Mouse (Mus musculus) embryonic facial prominence, embryonic 15.5 days (tissue): ENCODE data around the gene Mrpl48. TPM values are rescaled to one million over a fixed set of nuclear protein-coding genes. Genes with fewer than 3 reads are reported as not detected.

Experiments used
- ATAC-seq: fragments of 200-750 bp; cut with Nextera tagmentation; 2 replicates; pipeline ENCODE4 v1.8.0; 2017; ENCODE audit warnings: low read depth, moderate TSS enrichment; ENCODE audit not compliant: insufficient number of reproducible peaks, low FRiP score, low TSS enrichment
- H3K27ac ChIP-seq: fragments of 300-500 bp; sonication (generic); replicated peaks from 2 replicates; pipeline ENCODE4 v1.5.1; 2015; ENCODE audit warnings: mild to moderate bottlenecking, inconsistent platforms
- H3K27me3 ChIP-seq: fragments of 300-500 bp; sonication (generic); 2 replicates; pipeline ENCODE4 v1.6.1; 2015; ENCODE audit warnings: inconsistent platforms
- H3K36me3 ChIP-seq: fragments of 300-500 bp; sonication (generic); 2 replicates; pipeline ENCODE4 v1.6.1; 2015; ENCODE audit warnings: mild to moderate bottlenecking, inconsistent platforms
- H3K4me1 ChIP-seq: fragments of 300-500 bp; sonication (generic); 2 replicates; pipeline ENCODE4 v1.6.1; 2015; ENCODE audit warnings: inconsistent platforms
- H3K4me2 ChIP-seq: fragments of 300-500 bp; sonication (generic); replicated peaks from 2 replicates; pipeline ENCODE4 v1.6.1; 2015; ENCODE audit warnings: mild to moderate bottlenecking, inconsistent platforms
- H3K4me3 ChIP-seq: fragments of 300-500 bp; sonication (generic); replicated peaks from 2 replicates; pipeline ENCODE4 v1.5.1; 2015; ENCODE audit warnings: mild to moderate bottlenecking, inconsistent platforms
- H3K9ac ChIP-seq: fragments of 300-500 bp; sonication (generic); 2 replicates; pipeline ENCODE4 v1.6.1; 2015; ENCODE audit warnings: inconsistent platforms
- H3K9me3 ChIP-seq: fragments of 300-500 bp; sonication (generic); replicated peaks from 2 replicates; pipeline ENCODE4 v1.6.1; 2016; ENCODE audit warnings: inconsistent platforms
- WGBS: fragments of 180-500 bp; shearing (Covaris S2); methylation state at CpG from one replicate; pipeline ENCODE4 v1.1.7; 2015; 5-methylcytosine and 5-hydroxymethylcytosine counted together
- polyA plus RNA-seq: library from polyadenylated mRNA; unstranded; fragments of >200 nt; fragmentation: Nextera tagmentation; extraction: Ambion mirVana; gene quantifications from 2 replicates; pipeline ENCODE4 v1.2.1, GENCODE M21; 2015

Gene Mrpl48
- polyA plus RNA-seq, 1 experiment from 2014 or later = 75.0 TPM

DNA sequence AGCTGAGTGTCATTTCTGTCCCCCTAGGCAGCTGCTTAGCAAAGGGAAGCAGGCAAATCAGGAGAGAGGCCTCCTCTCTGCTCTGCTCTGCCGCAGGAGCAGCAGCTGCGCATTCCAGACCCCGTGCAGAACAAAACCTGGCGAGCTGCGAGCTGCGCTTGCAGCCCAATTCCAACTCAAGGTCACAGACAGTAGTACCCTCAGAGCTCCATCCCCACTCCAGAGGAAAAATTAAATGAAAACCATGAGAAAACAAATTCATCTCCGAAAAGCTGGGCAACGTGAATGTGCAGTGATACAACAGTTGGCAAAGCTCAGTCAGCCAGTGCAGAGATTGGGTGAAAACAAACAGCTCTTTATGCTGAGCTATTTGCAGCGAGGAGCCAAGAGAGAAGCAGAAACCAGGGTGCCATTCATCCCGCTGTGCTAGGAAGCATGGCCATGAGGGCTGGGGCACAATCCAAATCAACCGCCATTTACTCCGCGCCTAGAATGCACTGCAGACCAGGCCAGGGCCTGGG, 52.6 kb downstream of the Mrpl48 start:
- H3K27me3 ChIP-seq = no peaks in the 10 kb centered on the region
- peak overlapping the region; percentile 84 for H3K27ac ChIP-seq
- 27% methylated on average over 13 of the region's 13 CpGs for WGBS
- 0 out of 2 replicates have a peak overlapping the region, but pooled peaks have one; percentile 10 for H3K4me2 ChIP-seq
- H3K4me3 ChIP-seq = no peak overlapping the region
- H3K4me1 ChIP-seq = peaks cover 12% of the 10 kb centered on the region; the same call in 1 of the 2 replicates
- ATAC-seq = peak; percentile 39; the same call in 1 of the 2 replicates
- no peaks in the 10 kb centered on the region for H3K36me3 ChIP-seq
- no peaks in the 10 kb centered on the region for H3K9me3 ChIP-seq
- no peak overlapping the region for H3K9ac ChIP-seq

DNA sequence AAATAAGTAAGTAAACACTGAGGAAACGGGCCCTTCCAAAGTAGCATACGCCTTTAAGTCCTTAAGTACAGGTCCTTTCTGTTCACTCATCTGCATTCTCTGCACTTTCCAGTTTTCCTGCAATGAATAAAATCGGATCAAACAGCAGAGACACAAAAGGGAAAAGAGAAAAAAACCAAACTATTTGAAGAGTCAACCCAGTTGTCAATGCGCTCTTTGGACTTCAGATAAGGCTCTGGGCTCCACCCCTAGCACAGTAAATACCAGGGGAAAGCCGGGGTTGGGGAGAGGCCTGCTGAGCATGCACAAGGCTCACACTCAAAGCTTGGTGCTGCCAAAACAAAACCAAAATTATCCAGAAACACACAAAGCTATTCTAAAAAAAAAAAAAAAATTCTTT, 53.2 kb downstream of the Mrpl48 start:
- Histone ChIP-seq H3K4me2 (no peak overlapping the region), H3K27ac (peak overlapping the region; percentile 84), H3K9ac (no peak overlapping the region; the same call in 1 of the 2 replicates), H3K4me1 (peaks cover 12% of the 10 kb centered on the region; the same call in 1 of the 2 replicates), H3K36me3 (no peaks in the 10 kb centered on the region), H3K4me3 (no peak overlapping the region), H3K27me3 (no peaks in the 10 kb centered on the region), H3K9me3 (no peaks in the 10 kb centered on the region)
- ATAC-seq = no peak
- 55% methylated on average over 5 of the region's 5 CpGs for WGBS

DNA sequence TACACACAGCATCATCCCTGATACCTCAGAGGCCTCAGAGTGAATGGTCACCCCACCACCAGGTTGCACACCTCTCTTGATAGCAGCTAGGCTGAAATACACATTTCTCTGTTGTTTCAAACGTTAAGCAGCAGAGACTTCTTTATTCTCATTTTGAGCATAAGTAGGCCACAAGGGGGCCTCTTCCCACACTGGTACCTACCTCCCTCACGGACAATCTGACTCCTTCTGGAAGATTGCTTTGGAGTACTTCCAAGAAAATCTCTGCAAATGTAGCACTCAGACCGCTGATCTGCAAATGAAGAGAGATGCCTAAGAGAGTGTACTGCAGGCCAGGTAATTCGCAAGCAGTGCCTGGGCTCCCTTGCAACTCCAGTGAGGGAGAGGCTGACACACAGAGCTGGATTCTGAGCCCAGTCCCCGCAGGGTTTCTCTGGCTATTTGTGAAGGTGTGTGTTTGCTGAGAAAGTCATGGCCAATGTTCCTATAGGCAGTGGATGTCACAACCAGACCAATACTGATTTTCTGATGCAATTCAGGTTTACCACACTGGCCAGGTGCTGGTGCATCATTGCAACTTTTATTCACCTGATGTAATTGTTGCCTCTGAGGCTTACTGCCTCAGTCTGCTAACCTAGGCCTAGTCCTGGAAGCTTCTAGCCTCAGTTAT, 57.6 kb downstream of the Mrpl48 start:
- Histone ChIP-seq H3K4me1 (peaks cover 9% of the 10 kb centered on the region; the same call in 1 of the 2 replicates), H3K36me3 (peaks cover 16% of the 10 kb centered on the region), H3K4me3 (no peak overlapping the region), H3K27me3 (no peaks in the 10 kb centered on the region), H3K9me3 (no peaks in the 10 kb centered on the region), H3K9ac (no peak overlapping the region), H3K27ac (no peak overlapping the region), H3K4me2 (no peak overlapping the region)
- WGBS = 50% methylated on average over 5 of the region's 5 CpGs
- ATAC-seq = no peak

DNA sequence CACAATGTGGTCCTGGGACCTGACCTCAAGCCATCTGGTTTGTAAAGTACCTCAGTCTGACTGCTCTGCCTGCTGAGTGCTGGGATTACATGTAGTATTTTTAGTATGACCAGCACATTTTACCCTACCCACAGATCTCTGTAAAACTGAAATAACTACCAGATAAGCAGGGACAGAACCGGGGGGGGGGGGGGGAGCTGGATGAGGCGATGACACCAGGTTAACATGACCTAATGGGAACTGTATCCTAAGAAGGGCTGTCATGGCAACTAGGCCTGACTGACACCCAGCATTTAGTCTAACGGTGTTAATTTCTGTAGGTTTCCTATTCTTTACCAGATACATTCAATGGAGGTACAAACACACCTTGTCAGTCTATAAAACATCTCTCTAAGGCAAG, 58.3 kb downstream of the Mrpl48 start:
- 89% methylated on average over 3 of the region's 3 CpGs for WGBS
- no peaks in the 10 kb centered on the region for H3K27me3 ChIP-seq
- ATAC-seq = no peak

DNA sequence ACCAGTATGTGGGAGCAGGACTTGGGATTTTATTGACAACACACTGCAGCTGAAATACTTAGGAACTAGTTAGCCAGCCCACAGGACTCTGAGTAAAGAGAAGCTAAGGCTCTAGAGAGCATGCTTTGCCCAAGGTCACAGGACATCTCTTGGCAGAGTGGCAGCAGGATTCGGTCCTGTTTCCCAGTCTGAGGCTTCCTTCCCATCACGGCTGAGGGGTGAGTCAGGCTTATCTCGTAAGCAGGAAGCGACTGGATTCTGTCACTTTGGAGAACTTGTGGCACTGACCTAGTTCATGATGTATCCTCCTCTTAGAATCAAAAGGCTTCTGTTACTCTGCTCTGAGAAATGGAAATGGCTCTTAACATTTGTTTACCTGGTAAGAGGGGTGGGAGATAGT, 60.5 kb downstream of the Mrpl48 start:
- H3K4me3 ChIP-seq = no peak overlapping the region

More for the DNA sequence above, 58.3 kb downstream of the Mrpl48 start:
- Histone ChIP-seq H3K9me3 (no peaks in the 10 kb centered on the region), H3K4me3 (no peak overlapping the region), H3K9ac (no peak overlapping the region), H3K36me3 (peaks cover 16% of the 10 kb centered on the region), H3K4me2 (no peak overlapping the region), H3K4me1 (0 out of 2 replicates have a peak, but pooled peaks cover 2% of the 10 kb centered on the region), H3K27ac (no peak overlapping the region)

DNA sequence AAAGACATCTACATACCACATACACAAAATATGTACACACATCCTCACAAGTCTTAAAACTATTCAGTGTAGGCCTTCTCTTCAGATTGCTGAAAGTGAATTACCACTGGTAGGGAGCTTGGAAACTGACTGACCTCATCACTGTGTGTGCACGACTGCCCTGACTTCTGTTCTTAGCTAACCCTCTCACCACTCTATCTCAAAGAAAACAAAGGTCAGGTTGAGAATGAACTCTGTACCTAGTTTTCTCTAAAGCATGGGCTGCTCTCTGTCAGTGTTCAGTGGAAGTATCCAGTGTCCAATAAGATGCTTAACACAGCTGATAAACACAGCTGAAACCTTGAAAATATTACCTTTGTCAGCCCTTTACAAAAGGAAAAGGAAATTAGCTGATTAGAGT, 63.7 kb downstream of the Mrpl48 start:
- no peaks in the 10 kb centered on the region for H3K4me1 ChIP-seq

More for the DNA sequence above, 60.5 kb downstream of the Mrpl48 start:
- Histone ChIP-seq H3K9ac (no peak overlapping the region), H3K36me3 (peaks cover 16% of the 10 kb centered on the region), H3K27ac (no peak overlapping the region), H3K27me3 (no peaks in the 10 kb centered on the region), H3K9me3 (no peaks in the 10 kb centered on the region), H3K4me1 (no peaks in the 10 kb centered on the region), H3K4me2 (no peak overlapping the region)
- WGBS = 84% methylated on average over 4 of the region's 4 CpGs
- no peak for ATAC-seq

DNA sequence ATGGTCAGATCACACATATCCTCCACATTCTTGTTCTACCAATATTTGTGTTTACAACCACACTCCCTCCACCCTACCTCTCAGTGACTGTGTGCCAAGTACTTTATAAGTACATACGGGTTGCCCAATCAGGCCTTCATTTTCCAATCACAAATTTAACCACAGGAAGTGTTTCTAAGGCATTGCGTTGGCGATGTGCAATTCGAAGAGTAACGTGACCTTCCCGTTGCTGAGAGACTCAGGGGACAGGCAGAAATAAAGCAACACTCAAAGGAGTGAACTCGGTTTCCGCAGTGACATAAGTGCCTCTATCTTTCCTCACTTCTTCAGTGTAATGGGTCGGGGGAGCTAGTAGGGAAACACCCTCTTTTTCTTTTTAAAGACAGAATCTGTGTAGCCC, 68.6 kb downstream of the Mrpl48 start:
- Histone ChIP-seq H3K9ac (no peak overlapping the region), H3K27me3 (no peaks in the 10 kb centered on the region), H3K27ac (no peak overlapping the region), H3K4me2 (no peak overlapping the region), H3K4me3 (no peak overlapping the region), H3K4me1 (0 out of 2 replicates have a peak, but pooled peaks cover 5% of the 10 kb centered on the region), H3K9me3 (no peaks in the 10 kb centered on the region), H3K36me3 (peaks cover 14% of the 10 kb centered on the region)
- no peak for ATAC-seq
- 90% methylated on average over 9 of the region's 9 CpGs for WGBS

More for the DNA sequence above, 63.7 kb downstream of the Mrpl48 start:
- Histone ChIP-seq H3K9ac (no peak overlapping the region), H3K27me3 (no peaks in the 10 kb centered on the region), H3K27ac (no peak overlapping the region), H3K4me2 (no peak overlapping the region), H3K9me3 (no peaks in the 10 kb centered on the region), H3K36me3 (peaks cover 24% of the 10 kb centered on the region), H3K4me3 (no peak overlapping the region)
- no peak for ATAC-seq
- WGBS = 69% methylated on average over 1 of the region's 1 CpGs

DNA sequence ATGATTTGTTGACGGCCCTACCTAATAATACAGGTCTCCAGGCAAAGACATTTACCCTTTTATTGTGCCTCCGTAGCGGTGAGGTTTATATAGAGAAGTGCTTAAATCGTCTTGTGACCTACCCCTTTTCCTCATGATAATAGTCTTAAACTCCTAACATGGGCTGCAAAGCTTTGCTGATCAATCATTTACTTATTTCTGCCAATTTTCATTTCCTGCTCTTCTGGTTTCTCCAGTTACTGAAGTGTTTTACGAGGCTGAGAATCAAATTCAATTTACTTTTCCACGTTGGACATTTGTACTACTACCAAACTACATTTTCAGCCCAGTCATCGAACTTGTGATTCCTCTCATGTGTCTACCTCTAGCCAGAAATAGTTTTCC, 70.6 kb downstream of the Mrpl48 start:
- H3K27me3 ChIP-seq = no peaks in the 10 kb centered on the region
- H3K4me3 ChIP-seq = peak overlapping the region; percentile 77
- H3K4me2 ChIP-seq = peak overlapping the region; percentile 61
- no peak for ATAC-seq
- 28% methylated on average over 7 of the region's 7 CpGs for WGBS
- no peaks in the 10 kb centered on the region for H3K9me3 ChIP-seq
- H3K4me1 ChIP-seq = 0 out of 2 replicates have a peak, but pooled peaks cover 5% of the 10 kb centered on the region
- H3K36me3 ChIP-seq = peaks cover 14% of the 10 kb centered on the region
- no peak overlapping the region for H3K27ac ChIP-seq
- H3K9ac ChIP-seq = peak overlapping the region; percentile 78

DNA sequence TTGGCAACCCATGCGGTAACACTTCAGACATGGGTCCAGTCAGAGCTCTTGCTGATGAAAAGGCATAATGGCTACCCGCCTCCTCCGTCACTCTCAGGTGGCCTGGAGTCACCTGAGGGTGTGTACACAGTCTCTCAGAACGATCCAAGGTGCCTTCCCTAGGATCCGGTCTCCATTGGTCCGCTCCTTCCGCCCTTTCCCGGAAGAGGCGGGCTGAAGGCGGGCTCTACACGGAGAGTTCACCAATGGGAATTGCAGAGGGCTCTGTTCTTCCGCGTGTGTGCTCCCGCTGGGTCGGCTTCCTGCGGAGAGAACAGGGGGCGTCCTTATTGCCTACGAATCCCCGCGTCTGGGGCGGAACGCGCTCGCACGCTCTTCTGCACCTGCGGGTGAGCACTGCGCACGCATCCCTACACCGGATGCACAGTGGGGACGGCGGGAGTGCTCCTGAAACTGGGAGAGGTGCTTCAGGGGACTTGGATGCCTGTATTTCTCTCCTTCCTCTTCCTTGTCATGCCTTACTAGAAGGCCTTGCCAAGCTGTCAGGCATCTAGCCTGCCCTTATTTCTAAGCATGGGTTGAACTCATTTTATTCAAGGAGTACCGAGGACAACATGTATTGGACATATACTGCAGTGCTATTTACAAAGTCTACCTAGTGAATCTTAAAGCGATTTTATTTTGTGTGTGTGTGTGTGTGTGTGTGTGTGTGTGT, 71.1 kb downstream of the Mrpl48 start, which contains the start of gene Coa4:
TSS of gene Coa4 (plus strand) at position 268 of the 715 bp plus-strand sequence.
- peak; percentile 98 for ATAC-seq
- Histone ChIP-seq H3K36me3 (peaks cover 14% of the 10 kb centered on the region), H3K9me3 (no peaks in the 10 kb centered on the region), H3K27me3 (no peaks in the 10 kb centered on the region), H3K27ac (peak within 1 kb of the TSS; percentile 88), H3K4me3 (peak within 1 kb of the TSS; percentile 77), H3K4me2 (peak within 1 kb of the TSS; percentile 61), H3K4me1 (0 out of 2 replicates have a peak, but pooled peaks cover 5% of the 10 kb centered on the region), H3K9ac (peak within 1 kb of the TSS; percentile 78)
- under 1% methylated on average over 33 of the region's 33 CpGs for WGBS

DNA sequence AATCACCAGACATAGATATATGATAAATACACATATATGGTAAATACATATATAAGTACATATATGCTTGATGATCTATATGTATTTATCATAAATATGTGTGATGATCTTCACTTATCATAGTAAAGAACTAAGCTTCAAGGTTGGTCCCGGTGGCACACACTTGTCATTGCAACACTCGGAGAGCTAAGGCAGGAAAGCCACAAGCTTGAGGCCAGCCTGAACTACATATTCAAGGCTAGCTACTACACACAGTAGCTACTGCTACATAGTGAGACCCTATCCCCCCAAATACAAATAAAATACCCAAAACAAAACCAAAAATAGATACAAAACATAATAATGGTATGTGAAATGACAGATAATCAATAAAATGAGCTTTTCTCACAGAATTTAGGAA, 72.3 kb downstream of the Mrpl48 start:
- no peak overlapping the region for H3K4me3 ChIP-seq
- H3K36me3 ChIP-seq = peaks cover 14% of the 10 kb centered on the region
- no peak overlapping the region for H3K4me2 ChIP-seq
- H3K9ac ChIP-seq = no peak overlapping the region
- no peaks in the 10 kb centered on the region for H3K9me3 ChIP-seq
- ATAC-seq = no peak
- 0 out of 2 replicates have a peak, but pooled peaks cover 5% of the 10 kb centered on the region for H3K4me1 ChIP-seq
- H3K27me3 ChIP-seq = no peaks in the 10 kb centered on the region
- no peak overlapping the region for H3K27ac ChIP-seq
- 82% methylated on average over 2 of the region's 2 CpGs for WGBS

DNA sequence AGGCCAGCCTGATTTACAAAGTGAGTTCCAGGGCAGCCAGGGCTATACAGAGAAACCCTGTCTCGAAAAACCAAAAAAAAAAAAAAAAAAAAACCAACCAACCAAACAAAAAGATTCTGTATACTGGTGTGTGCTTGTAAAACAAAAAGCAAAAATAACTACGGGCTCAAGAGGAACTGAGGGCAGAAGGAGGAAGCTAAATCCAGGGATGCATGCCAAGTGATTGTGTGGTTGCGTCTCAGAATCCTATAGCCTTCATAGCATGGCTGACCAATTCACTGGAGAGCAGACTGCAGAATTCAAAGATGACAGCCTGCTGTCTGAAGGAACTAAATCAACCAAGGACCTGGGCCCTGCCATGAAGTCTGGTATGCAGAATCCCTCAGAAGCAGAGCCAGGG, 73.9 kb downstream of the Mrpl48 start:
- H3K27ac ChIP-seq = no peak overlapping the region

More for the DNA sequence above, 73.9 kb downstream of the Mrpl48 start:
- 79% methylated on average over 3 of the region's 3 CpGs for WGBS
- Histone ChIP-seq H3K4me3 (no peak overlapping the region), H3K9ac (no peak overlapping the region), H3K4me1 (0 out of 2 replicates have a peak, but pooled peaks cover 5% of the 10 kb centered on the region), H3K9me3 (no peaks in the 10 kb centered on the region), H3K36me3 (peaks cover 4% of the 10 kb centered on the region), H3K4me2 (no peak overlapping the region), H3K27me3 (no peaks in the 10 kb centered on the region)
- no peak for ATAC-seq
